Mouse (Mus musculus) intestine, postnatal 0 days (tissue): ENCODE results near the gene Pcsk6. TPM values are rescaled to one million over a fixed set of nuclear protein-coding genes. Genes with fewer than 3 reads are reported as not detected.

ENCODE experiments used
- ATAC-seq: fragments of 200-750 bp; cut with Nextera tagmentation; 2 replicates; pipeline ENCODE4 v1.8.0; 2017; ENCODE audit warnings: mild to moderate bottlenecking, moderate TSS enrichment, moderate library complexity
- H3K27ac ChIP-seq: fragments of 300-500 bp; sonication (generic); 2 replicates; pipeline ENCODE4 v1.5.1; 2014; ENCODE audit warnings: mild to moderate bottlenecking, low read depth, low read length, moderate library complexity
- H3K27me3 ChIP-seq: fragments of 300-500 bp; sonication (generic); replicated peaks from 2 replicates; pipeline ENCODE4 v1.6.1; 2014; ENCODE audit warnings: low read length, mixed read lengths; ENCODE audit not compliant: control insufficient read depth, insufficient read depth
- H3K36me3 ChIP-seq: fragments of 300-500 bp; sonication (generic); 2 replicates; pipeline ENCODE4 v1.6.1; 2014; ENCODE audit warnings: mild to moderate bottlenecking, moderate library complexity; ENCODE audit not compliant: control insufficient read depth, insufficient read depth
- H3K4me1 ChIP-seq: fragments of 300-500 bp; sonication (generic); replicated peaks from 2 replicates; pipeline ENCODE4 v1.6.1; 2014; ENCODE audit warnings: antibody characterized with exemption, low read length, mixed read lengths; ENCODE audit not compliant: control insufficient read depth, insufficient read depth
- H3K4me2 ChIP-seq: fragments of 300-500 bp; sonication (generic); replicated peaks from 2 replicates; pipeline ENCODE4 v1.6.1; 2014; ENCODE audit warnings: low read depth, mild to moderate bottlenecking, moderate library complexity
- H3K4me3 ChIP-seq: fragments of 300-500 bp; sonication (generic); 2 replicates; pipeline ENCODE4 v1.5.1; 2014; ENCODE audit warnings: low read depth, low read length
- H3K9ac ChIP-seq: fragments of 300-500 bp; sonication (generic); 2 replicates; pipeline ENCODE4 v1.6.1; 2014; ENCODE audit warnings: mild to moderate bottlenecking, low read depth, low read length
- H3K9me3 ChIP-seq: fragments of 300-500 bp; sonication (generic); 2 replicates; pipeline ENCODE4 v1.6.1; 2016; ENCODE audit warnings: mixed run types; ENCODE audit not compliant: control insufficient read depth
- CTCF ChIP-seq: sonication (generic); IDR thresholded peaks from 2 replicates; pipeline ENCODE4 v1.5.1; 2016; ENCODE audit warnings: low read depth, mild to moderate bottlenecking, control low read depth, antibody characterized with exemption, moderate library complexity
- WGBS: fragments of 180-500 bp; shearing (Covaris S2); extraction: QIAGEN DNeasy Blood & Tissue Kit; methylation state at CpG from one replicate; pipeline ENCODE4 v1.1.7; 2014; 5-methylcytosine and 5-hydroxymethylcytosine counted together
- polyA plus RNA-seq: library from polyadenylated mRNA; unstranded; fragments of >200 nt; fragmentation: Nextera tagmentation; extraction: Ambion mirVana; gene quantifications from 2 replicates; pipeline ENCODE4 v1.2.1, GENCODE M21; 2015

Gene Pcsk6
- polyA plus RNA-seq, 1 experiment from 2014 or later, result 4.7 TPM

DNA sequence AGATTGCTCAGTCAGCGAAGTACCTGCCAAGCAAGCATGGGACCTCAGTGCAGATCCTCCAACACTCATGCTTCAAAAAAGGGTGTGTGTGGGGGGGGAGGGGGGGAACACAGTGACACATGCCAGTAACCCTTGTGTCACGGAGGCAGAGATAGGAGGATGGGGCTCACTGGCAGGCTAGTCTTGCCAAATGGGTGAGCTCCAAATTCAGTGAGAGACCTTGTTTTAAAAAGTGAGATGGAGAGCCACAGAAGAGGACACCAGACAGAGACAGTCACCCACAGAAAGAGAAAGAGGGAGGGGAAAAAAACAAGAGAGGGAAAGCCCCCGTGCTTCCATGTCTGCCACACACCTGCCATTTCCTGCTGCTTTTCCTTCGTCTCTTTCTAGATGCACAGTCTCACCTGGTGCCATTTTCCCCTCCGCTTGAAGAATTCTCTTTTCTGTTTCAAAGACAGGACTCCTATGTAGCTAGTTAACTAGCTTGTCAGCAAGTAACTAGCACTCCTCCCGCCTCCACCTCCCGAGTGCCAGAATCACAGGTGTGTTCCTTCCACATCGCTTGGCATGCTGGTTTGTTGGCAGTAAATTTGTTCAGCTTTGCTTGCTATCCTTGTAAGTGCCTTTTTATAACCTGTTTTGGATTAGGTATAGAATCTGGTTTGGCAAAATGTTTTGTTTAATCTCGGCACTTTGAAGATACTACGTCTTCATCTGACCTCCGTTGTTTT is 146.8 kb downstream of the Pcsk6 start:
- H3K27ac ChIP-seq, result no peak overlapping the region
- H3K9me3 ChIP-seq, result no peaks in the 10 kb centered on the region
- H3K36me3 ChIP-seq, result no peaks in the 10 kb centered on the region
- no peak overlapping the region for H3K4me2 ChIP-seq
- H3K27me3 ChIP-seq, result no peaks in the 10 kb centered on the region
- WGBS, result 79% methylated on average over 11 of the region's 11 CpGs
- H3K4me3 ChIP-seq, result no peak overlapping the region
- ATAC-seq, result no peak
- H3K9ac ChIP-seq, result no peak overlapping the region
- no peaks in the 10 kb centered on the region for H3K4me1 ChIP-seq
- TF ChIP-seq CTCF, result no peak

DNA sequence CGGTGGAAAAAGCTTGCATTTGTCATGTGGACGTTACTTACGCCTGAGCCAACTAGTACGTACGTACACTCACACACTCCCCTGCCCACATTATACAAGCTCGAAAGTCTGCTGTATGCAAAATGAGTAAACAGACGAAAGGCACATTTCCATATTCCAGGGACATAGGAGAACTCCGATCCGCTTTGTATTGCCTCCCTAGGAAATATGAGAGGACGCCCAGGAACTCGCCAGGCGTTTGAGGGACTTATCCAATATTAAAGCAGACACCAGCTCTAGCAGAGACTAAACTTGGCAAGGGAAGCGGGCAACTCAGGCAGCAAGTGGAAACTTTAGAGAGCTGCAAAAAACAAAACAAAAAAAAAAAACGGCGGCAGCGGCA is 147.3 kb downstream of the Pcsk6 start:
- Histone ChIP-seq H3K4me3 (no peak overlapping the region), H3K9ac (no peak overlapping the region), H3K27ac (no peak overlapping the region), H3K4me1 (no peaks in the 10 kb centered on the region), H3K36me3 (no peaks in the 10 kb centered on the region), H3K9me3 (no peaks in the 10 kb centered on the region), H3K4me2 (no peak overlapping the region), H3K27me3 (no peaks in the 10 kb centered on the region)
- WGBS, result 63% methylated on average over 16 of the region's 16 CpGs
- ATAC-seq, result no peak
- no peak for TF ChIP-seq CTCF

- H3K36me3 ChIP-seq, result no peaks in the 10 kb centered on the region
- no peak overlapping the region for H3K4me2 ChIP-seq
- no peaks in the 10 kb centered on the region for H3K27me3 ChIP-seq
- no peak overlapping the region for H3K4me3 ChIP-seq
- no peak for ATAC-seq
- no peaks in the 10 kb centered on the region for H3K4me1 ChIP-seq
- no peak overlapping the region for H3K27ac ChIP-seq
- no peak for TF ChIP-seq CTCF
- 74% methylated on average over 6 of the region's 6 CpGs for WGBS
- H3K9ac ChIP-seq, result no peak overlapping the region
- H3K9me3 ChIP-seq, result no peaks in the 10 kb centered on the region
Observed at GRCm38 (mm10) chr7:66010518-66010917, 149.0 kb downstream of the Pcsk6 start.

GRCm38 (mm10) chr7:66027747-66028146 is 166.2 kb downstream of the Pcsk6 start:
- no peak overlapping the region for H3K4me2 ChIP-seq
- TF ChIP-seq CTCF, result peak; percentile 76
- no peaks in the 10 kb centered on the region for H3K9me3 ChIP-seq
- no peak overlapping the region for H3K9ac ChIP-seq
- ATAC-seq, result no peak
- H3K27ac ChIP-seq, result no peak overlapping the region
- H3K4me1 ChIP-seq, result no peaks in the 10 kb centered on the region
- no peaks in the 10 kb centered on the region for H3K27me3 ChIP-seq
- no peaks in the 10 kb centered on the region for H3K36me3 ChIP-seq
- 92% methylated on average over 2 of the region's 2 CpGs for WGBS
- no peak overlapping the region for H3K4me3 ChIP-seq

GRCm38 (mm10) chr7:66028766-66029512 is 167.4 kb downstream of the Pcsk6 start:
- Histone ChIP-seq H3K9ac (no peak overlapping the region), H3K27ac (no peak overlapping the region), H3K4me2 (no peak overlapping the region), H3K9me3 (no peaks in the 10 kb centered on the region), H3K4me1 (no peaks in the 10 kb centered on the region), H3K36me3 (no peaks in the 10 kb centered on the region), H3K27me3 (no peaks in the 10 kb centered on the region), H3K4me3 (no peak overlapping the region)
- TF ChIP-seq CTCF, result no peak
- no peak for ATAC-seq
- 77% methylated on average over 6 of the region's 6 CpGs for WGBS

DNA sequence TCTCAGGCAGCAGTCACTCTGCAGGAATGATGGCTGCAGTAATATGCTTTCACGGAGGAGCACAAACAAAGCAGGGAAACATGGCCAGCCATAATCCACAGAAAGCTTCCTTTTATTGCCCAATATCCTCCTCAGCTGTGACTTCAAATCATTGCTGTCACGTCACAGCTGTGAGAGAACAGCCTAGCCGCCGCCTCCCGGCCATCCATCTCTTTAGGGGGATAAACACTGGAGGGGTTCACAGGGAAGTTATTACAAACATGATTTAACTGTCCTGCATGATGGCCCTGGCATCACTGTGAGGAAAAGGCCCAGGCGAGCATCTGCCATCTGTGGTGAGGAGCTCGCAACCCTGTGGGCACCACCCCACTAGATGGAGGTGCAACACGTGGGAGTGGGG is 175.3 kb downstream of the Pcsk6 start:
- H3K27ac ChIP-seq, result no peak overlapping the region
- 37% methylated on average over 8 of the region's 8 CpGs for WGBS
- H3K27me3 ChIP-seq, result no peaks in the 10 kb centered on the region
- TF ChIP-seq CTCF, result no peak
- H3K9ac ChIP-seq, result no peak overlapping the region
- H3K4me2 ChIP-seq, result no peak overlapping the region
- H3K9me3 ChIP-seq, result no peaks in the 10 kb centered on the region
- ATAC-seq, result no peak
- H3K36me3 ChIP-seq, result no peaks in the 10 kb centered on the region
- no peak overlapping the region for H3K4me3 ChIP-seq
- H3K4me1 ChIP-seq, result no peaks in the 10 kb centered on the region
